Mouse (Mus musculus): ENCODE results near the gene Muc13.

Muc13 gene

DNA sequence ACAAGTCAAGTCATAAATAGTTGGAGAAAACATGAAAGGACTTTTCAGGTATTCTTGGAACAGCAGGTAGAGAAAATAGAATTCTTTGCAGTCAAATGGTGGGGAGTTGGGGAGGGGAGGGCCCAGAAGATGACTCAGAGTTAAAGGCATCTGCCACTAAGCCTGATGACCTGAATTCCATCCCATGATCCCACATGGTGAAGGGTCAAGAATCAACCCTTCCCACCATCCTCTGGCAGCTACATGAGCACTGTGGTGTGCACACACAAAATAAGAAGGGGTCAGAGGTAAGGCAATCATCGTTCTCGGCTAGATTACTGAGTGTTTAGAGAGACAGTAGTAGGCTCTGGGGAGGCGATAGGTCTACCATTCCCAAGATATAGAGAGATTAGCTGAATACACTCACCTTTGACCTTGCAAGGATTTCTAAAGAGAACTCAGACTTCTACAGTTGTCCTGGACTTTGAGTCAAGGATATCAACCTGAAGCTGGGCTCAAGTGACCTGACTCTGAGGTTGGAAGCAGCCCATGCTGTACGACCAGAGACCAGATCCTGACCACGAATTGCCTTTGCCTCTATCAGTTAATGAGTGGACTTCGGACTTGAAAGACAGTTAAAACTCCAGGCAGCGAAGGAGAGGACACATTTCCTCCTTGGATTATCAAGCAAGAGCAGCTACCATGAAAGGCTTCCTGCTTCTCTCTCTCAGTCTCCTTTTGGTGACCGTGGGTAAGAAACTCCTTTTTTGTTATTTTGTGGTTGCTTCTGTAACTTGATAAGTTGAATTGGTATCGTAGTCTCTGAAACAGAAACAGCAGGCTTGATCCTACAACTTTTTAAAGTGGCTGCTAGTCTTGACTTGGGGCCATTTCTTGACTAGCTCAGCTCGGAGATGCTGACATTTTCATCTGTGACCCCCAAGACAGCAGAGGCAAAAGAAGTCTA lies at the start of gene Muc13:
Muc13 (plus strand) TSS at position 192 of the 946 bp plus-strand sequence.
- DNase-seq (ENCODE audit: low read depth in 1 of 2, low spot score in 2 of 2) = no peak

DNA sequence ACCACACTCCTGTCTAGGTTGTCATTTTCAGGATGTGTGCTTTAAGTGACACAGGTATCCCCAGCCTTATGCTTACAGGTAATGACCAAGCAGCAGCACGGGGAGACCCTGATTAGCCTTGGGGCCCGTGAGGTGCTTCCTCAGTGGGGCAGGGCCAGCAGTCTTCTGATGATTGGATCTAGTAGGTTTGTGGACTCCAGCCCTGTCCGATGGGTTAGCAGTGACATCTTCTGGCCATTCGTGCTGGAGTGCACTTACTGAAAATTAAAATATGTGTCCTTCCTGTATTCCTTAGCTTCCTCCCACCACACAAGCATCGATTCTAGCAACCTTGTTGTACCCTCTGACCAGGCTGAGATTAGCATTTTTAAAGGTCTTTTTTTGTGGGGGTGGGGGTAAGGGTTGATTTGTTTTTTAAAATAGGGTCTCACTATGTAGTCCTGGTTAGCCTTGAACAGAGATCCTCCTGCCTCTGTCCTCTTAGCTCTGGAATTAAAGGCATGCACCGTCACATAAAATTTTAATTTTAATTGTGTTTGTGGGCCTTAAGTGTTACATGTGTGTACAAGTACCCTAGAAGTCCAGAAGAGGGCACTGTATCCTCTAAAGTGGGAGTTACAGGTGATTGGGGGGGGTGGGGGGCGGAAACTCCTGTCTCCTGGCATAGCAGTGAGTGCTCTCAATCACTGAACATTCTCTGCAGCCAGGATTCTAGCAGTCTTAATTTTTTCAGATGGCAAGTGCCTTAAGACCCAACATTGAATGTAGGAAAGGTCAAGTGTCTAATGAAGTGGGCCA lies 49.0 kb upstream of the Muc13 start:
- DNase-seq (ENCODE audit: low read depth in 1 of 2, low spot score in 2 of 2) = no peak

DNA sequence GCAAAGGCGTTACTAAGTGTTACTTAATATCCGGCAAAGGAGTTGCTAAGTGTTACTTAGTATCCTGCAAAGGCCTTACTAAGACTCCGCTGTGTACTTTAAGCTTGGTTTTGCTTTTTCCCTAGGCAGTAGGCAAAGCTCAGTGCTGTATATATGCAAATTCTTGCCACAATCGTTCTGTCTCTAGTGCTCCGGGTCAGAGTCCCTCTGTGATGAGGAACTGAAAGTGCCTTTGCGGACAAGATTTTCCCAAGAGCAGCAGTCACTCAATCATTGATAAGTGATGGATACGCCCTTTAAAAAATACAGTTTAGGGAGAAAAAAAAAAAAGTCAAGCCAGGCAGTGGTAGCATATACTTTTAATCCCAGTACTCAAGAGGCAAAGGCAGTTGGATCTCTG lies 48.4 kb upstream of the Muc13 start:
- DNase-seq (ENCODE audit: low read depth in 1 of 2, low spot score in 2 of 2) = peak; percentile 39 to 44

DNA sequence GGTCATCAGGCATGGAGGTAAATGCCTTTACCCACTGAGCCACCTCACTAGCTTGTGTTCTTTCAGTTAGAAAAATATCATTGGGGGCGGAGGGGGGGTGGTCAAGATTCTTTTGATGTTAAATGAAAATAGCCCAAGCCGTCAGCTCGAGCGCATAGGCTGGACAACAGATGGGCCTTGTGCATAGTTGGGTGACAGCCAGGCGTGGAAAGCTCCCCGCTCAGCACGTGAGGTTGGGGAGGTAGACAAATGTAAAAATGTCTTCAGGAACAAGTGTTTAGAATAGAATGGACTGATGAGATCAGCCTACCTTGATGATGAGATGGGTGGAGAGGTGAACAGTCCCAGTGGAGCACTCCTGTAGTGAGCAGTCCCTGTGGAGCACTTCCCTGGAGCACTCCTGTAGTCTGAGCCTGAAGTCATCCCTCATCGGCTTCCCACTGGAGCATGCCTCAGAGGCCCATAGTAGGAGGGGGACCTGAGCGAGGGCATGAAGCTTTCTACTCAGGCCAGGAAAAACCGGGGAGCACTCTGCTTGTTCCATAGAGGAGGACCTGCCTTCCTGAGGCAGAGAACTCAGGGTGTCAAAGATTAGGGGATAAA lies 47.7 kb upstream of the Muc13 start:
- DNase-seq (ENCODE audit: low read depth in 1 of 2, low spot score in 2 of 2) = no peak

DNA sequence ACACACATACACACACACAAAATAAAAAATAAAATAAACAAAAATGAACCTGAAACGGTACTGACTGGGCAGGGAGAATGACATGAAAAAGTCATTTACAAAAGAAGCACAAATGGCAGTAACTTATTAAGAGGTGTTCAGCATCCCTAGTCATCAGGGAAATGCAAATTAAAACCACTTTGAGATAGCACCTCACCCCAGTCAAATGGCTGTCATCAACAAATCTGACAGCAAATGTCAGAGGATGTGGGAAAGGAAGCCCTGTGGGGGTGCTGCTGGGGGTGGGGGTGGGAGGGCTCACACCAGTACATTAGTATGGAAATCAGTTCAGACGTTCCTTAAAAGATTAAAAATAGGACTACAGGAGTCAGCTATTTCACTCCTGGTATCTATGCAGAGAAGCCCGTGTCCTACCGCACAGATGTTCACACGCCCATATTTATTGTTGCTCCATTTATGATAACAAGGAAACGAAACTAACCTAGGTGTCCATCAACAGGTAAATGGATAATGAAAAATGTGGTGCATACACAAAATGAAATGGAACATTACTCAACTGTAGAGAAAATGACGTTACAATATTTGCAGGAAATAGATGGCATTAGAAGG lies 46.4 kb upstream of the Muc13 start:
- no peak for DNase-seq (ENCODE audit: low read depth in 1 of 2, low spot score in 2 of 2)

DNA sequence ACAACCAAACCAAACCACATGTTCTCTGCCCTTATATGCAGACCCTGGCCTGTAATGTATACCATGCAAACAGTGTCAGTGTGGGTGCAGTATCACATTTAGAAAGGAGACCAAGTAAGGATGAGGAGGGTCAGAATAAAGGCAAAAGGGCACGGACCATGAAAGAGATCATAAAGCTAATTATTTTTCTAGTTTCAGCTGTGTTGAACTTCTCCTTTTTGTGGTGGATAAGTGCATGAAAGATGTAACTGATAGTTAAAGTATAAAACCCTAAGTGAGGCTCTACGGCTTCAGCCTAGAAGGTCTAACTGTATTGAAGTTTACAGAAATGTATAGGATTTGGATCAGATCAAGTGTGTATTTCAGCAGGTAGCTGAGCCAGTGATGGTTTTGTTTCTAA lies 45.8 kb upstream of the Muc13 start:
- no peak for DNase-seq (ENCODE audit: low read depth in 1 of 2, low spot score in 2 of 2)

DNA sequence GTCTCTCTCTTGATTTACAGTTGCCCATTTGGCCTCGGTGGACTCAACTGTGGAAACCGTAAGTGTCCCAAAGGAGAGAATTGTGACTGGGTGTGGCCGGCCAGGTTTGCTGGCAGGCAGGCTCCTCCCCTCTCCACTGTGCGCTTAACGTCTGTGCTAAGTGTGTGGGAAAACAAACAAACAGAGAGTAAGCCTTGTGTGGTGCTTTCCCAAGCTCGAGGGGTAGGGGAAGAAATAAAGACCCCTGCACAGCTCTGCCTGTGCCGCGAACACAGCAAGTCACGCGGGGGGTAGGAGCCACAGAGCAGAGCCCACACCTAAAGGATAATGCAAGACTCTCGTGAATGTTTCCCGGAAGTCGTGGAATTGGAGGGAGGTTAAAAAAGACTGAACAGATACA lies 42.7 kb upstream of the Muc13 start:
- peak; percentile 20 to 57 for DNase-seq (ENCODE audit: low read depth in 1 of 2, low spot score in 2 of 2)

DNA sequence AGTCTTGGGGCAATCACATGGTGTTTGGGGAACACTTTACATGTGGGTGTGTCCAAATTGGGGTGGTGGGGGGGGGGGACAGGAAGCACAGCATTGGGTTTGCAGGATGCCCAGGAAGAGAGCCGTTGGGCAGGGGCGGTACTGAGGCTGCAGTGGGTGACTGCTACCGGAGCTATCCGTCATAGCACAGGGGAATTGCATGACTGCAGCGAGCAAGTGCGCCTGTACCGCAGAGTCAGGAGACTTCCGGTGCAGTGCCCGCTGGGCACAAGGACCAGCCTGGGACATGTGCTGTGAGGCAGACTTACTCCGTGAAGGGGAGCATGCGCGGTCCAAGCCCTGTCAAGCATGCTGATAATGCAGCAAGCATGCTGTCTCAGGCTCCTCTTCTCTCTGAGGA lies 42.2 kb upstream of the Muc13 start:
- DNase-seq (ENCODE audit: low read depth in 1 of 2, low spot score in 2 of 2) = peak; percentile 78 to 80

DNA sequence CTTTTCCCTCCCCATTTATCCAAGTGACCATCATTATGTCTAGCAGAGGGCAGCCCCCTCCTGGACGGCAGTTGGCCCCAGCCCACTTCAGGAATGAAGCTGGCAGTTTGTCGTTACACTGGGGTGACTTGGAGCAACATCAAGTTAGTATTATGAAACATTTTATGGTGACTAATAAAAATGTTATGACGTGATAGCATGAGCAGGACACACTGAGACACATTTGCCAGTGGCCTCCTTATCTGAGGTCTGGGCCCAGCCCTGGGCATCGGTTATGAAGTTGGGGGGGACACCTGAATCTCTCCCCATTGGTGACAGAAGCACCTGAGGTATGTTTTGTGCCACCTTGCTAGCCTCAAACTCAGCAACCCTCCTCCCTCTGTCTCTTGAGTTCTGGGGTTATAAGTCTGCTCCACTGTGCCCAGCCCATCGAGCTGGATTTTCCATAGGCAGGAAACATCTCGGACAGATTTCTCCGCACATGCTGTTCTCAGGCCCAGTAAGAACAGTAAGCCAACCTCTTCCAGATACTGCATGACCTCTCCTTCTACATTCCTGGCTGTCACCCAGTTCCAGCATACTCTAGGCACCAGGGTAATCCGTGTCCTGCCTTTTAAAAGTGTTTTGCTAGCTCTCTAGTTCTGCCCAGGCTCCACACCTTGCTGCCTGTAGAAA lies 40.8 kb upstream of the Muc13 start:
- no peak for DNase-seq (ENCODE audit: low read depth in 1 of 2, low spot score in 2 of 2)

DNA sequence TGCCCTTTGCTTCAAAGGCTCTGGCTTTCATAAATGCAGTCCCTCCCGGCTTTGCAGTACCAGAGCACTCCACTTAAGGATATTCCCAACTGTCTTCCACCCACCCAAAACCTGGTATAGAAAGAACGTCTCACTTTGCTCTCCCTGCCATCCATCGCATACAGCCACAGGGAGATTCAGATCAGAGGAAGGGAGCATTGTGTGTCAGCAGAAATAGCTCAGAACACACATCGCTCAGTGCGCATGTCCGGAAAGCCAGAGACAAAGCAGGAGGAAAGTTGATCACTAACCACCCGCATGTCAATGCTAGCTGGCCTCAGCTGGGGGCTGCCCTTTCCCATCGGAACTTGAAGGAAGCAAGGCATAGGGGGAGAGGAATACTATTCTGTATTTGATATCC lies 38.5 kb upstream of the Muc13 start:
- no peak for DNase-seq (ENCODE audit: low read depth in 1 of 2, low spot score in 2 of 2)

DNA sequence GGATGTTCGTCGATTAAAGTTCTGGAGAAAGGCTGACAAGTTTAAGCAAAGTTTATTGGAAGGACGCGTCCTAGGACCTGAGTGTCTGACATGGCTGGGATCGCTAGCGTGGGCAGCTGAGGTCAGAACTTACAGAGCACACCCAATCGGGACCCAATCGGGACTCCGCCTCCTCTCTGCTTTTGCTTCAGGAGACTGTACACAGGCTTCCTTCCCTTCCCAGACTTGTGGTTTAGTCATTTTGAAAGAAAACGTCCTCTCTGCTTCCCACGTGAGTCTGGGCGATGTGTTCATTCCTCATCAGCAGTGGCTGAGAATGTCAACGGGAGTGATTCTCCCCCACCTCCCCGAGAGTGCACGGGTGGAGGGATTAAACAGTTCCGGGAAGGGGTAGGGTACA lies 37.9 kb upstream of the Muc13 start:
- peak; percentile 42 to 50 for DNase-seq (ENCODE audit: low read depth in 1 of 2, low spot score in 2 of 2)

DNA sequence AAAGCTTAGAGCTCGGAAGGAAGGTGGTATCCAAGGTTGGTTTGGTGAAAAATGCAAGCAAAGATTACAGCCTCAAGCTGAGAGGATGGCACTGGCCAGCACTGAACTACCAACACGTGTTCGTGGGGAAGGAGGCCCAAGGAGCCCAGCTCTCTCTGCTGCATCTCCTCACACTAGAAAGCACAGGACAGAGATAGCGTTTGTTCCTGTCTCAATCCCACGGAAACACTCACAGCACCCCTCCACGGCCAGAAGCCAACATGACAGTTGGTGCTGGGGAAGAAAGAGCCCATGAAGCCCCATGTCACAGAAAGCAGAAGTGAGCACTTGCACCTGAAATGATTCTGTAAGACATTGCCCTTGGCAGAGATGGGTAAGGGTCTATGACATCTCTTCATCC lies 37.4 kb upstream of the Muc13 start:
- DNase-seq (ENCODE audit: low read depth in 1 of 2, low spot score in 2 of 2) = peak; percentile 22 to 45

DNA sequence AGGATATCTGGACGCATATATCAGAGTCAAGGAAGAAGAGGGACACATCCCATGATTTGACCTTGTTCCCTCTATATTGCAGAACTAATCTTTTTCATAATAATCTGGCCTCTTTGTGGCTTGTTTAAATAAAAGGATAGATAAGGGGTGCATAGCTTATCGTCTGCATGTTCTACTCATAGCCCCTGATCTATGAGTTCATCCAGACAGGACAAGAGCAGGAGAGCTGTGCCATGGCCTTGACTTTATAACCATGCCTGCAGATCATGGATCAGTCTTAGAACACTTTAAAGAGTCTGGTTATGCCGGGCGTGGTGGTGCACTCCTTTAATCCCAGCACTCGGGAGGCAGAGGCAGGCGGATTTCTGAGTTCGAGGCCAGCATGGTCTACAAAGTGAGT lies 34.6 kb upstream of the Muc13 start:
- no peak for DNase-seq (ENCODE audit: low read depth in 1 of 2, low spot score in 2 of 2)

DNA sequence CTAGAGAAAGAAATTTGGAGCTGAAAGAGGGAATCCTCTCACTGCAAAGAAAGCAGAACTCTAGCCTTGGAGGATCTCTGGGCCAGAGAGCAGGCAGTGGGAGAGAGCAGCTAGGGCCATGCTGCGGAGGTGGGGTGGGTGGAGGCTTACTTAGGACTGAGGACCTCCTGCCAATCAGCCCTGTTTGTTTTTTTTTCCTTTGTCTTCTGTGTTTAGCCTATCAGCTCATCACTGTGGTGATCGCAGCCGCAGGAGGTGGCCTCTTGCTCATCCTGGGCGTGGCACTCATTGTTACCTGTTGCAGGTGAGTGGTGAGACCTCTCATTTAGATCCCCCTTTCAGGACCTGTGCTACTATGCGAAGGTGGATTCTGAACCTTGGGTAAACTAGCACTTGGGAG lies 33.3 kb upstream of the Muc13 start:
- DNase-seq (ENCODE audit: low read depth in 1 of 2, low spot score in 2 of 2) = no peak

DNA sequence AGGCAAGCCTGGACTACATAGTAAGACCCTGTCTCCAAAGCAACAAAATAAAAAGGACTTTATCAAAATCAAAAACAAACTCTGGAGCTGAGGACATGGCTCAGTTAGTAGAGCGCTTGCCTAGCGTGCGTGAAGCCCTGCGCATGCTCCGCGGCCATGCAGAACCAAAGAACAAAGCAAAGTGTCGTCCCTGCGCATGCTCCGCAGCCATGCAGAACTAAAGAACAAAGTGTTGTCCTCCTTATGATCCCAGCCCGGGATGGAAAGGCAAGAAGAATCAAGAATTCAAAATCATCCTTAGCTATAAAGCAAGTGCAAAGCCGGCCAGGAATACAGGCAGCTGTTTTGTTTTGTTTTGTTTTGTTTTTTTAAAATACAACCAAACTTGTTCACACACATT lies 32.8 kb upstream of the Muc13 start:
- no peak for DNase-seq (ENCODE audit: low read depth in 1 of 2, low spot score in 2 of 2)

DNA sequence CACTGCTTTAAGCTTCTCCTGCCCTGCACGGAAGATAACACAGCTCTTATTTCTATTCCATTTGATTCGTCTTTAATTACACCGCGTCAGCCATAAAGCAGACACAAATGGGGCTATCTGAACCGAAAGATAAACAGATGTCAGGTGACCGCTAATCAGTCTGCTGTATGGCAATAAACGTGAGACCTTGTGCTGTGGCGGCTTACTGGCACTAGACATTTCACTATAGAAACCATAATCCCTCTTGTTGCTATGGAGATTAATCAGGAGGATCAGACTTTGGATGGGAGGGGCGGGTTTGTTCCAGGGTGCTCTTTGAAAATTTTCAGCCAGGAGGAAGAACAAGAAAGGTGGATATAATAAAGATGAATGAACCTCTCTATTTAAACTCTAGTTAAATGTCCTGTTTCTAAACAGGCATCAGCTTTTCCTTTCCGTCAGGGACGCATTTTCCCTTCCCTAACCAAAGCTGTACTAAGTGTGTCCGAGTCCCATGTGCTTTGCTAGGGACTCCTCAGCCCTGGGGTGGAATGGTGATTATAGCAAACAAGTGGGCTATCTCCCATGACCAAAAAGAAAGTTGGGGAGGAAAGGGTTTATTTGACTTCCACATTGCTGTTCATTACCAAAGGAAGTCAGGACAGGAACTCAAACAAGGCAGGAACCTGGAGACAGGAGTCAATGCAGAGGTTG lies 29.2 kb upstream of the Muc13 start:
- no peak for DNase-seq (ENCODE audit: low read depth in 1 of 2, low spot score in 2 of 2)

DNA sequence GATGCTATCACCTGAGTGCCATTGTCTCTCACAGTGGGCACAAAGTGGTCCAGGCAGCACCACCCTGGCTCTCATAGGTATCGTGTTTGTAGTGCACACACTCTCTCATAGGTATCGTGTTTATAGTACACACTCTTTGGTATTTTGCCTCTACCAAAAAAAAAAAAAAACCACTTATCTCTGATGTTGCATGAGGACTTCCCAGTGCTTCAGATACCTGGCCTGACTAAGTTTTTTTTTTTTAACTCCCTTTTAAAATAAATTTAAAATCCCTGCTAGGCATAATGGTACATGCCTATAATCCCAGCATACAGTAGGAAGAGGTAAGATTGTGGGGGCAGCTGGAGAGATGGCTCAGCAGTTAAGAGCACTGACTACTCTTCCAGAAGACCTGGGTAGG lies 28.4 kb upstream of the Muc13 start:
- no peak for DNase-seq (ENCODE audit: low read depth in 1 of 2, low spot score in 2 of 2)

DNA sequence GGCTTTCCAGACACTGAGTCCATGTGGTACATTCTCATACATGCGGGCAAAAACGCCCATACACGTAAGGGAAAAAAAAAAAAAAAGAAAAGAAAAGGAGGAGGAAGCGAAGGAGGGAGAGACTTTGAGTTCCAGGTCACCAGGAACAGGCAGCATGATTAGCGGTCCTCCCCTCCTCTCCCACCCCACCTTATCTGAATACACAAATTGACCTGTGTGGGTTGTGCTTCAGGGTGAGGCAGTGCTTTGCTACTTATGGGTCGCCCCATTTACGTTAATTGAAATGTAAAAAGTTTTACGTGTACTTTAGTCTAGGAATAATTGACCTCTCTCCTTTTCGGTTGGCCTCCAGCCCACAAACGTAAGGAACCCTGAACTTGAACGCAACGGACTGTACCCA lies 27.5 kb upstream of the Muc13 start:
- no peak for DNase-seq (ENCODE audit: low read depth in 1 of 2, low spot score in 2 of 2)

DNA sequence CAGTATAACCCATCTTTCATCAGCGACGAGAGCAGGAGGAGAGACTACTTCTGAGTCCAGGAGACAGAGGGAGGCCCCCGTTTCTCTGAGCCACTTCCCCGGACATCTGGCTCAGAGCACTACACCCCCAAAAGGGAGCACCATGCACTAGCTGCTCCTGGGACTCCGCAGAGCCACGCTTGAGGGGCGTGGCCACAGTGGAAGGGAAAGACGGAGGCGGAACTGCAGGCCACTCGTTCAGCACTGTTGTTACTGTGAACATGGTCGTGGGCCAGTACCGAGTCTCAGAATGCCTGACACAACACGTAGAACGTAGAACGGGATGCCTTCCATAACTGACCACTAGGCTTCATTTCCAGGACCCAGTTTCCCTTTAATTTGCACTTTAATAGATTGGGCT lies 27.1 kb upstream of the Muc13 start:
- no peak for DNase-seq (ENCODE audit: low read depth in 1 of 2, low spot score in 2 of 2)

All from monocyte, adult 2 months (primary cell).